Mouse (Mus musculus): ENCODE measurements around the gene Stbd1. TPM values are rescaled to one million over a fixed set of nuclear protein-coding genes. Genes with fewer than 3 reads are reported as not detected.

The Stbd1 gene
- total RNA-seq (2017), result 1.6 and 2.8 TPM in 2 replicates

DNA sequence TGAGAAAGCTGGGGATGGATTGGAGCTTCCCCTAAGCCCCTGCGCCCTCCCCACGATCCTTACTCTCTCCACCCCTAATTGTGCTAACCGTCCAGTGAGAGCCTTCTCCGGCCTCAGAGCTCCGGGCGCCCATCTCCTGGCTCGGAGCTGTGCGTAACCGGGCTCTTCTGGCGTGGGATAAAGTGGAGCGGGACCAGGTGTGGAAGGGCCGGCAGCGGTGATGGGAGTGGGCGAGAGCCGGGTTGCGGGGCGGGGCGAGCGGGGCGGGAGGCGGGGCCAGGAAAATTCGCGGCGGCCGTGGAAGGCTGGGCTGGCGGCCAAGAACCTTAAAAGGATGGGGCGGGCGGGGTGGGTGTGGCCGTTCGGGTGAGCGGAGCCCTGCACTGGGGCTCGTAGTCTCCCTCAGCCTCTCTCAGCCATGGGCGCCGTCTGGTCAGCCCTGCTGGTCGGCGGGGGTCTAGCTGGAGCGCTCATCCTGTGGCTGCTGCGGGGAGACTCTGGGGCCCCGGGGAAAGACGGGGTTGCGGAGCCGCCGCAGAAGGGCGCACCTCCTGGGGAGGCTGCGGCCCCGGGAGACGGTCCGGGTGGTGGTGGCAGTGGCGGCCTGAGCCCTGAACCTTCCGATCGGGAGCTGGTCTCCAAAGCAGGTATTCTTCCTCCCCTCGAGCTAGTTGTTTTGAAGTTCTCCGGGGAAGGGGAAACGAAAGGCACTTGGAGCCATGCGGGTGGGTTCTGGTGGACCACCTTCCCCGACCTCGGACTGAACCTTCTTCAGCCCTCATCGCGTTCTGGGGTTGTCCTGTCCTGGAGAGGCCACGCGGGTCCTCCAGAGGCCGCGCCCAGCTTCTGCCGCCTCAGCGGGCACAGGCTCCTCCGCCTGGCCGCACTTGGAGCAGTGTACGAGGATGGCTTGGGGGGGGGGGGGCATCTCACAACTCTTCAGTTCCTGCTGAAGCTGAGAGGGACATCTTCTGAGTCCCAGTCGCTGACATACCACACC lies at the start of gene Stbd1:
TSS of gene Stbd1 (plus strand) at position 351 of the 1,000 bp plus-strand sequence.
- ATAC-seq (replicated peaks in 1 of 2; ENCODE audit: insufficient read depth in 1 of 2, low FRiP score in 2 of 2, low TSS enrichment in 1 of 2, low read depth in 1 of 2, poor library complexity in 2 of 2, severe bottlenecking in 2 of 2), result peak; percentile 52 to 68

DNA sequence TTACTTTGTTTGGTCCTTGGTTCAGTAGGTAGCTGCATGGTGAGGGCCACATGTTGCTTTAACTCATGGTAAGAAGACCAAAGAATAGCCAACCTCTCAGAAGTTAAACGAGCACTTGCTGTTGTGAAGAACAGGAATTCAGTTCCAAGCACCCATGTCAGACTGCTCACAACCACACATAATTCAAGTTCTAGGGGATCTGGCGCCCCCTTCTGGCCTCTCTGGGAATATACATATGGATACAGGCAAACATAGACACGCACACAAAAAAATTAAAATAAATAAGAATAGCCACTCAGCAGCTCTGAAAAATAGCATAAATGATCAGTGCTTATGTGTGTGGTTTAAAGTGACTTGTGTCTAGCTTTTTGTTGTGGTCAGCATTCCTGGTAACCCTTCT lies 48.9 kb upstream of the Stbd1 start:
- no peak for ATAC-seq (replicated peaks in 1 of 2; ENCODE audit: insufficient read depth in 1 of 2, low FRiP score in 2 of 2, low TSS enrichment in 1 of 2, low read depth in 1 of 2, poor library complexity in 2 of 2, severe bottlenecking in 2 of 2)

DNA sequence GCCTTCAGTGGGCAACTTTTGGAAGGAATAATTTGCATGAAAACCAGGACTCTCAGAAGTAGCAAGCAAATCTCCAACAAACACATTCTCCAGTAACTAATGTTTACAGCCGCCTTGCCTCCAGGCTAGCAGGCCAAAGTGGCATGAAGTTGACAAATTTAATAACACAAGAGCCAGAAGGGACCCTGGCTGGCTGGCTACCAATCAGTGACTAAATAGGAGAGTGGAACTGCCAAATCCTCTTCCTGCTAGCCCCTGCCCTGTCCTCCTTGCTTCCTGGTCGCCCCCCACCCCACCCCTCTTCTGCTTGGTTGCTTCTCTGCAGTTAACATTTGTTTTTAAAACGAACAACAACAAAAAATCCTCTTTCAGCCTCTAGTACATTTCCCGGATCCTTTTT lies 48.4 kb upstream of the Stbd1 start:
- ATAC-seq (replicated peaks in 1 of 2; ENCODE audit: insufficient read depth in 1 of 2, low FRiP score in 2 of 2, low TSS enrichment in 1 of 2, low read depth in 1 of 2, poor library complexity in 2 of 2, severe bottlenecking in 2 of 2), result no peak

DNA sequence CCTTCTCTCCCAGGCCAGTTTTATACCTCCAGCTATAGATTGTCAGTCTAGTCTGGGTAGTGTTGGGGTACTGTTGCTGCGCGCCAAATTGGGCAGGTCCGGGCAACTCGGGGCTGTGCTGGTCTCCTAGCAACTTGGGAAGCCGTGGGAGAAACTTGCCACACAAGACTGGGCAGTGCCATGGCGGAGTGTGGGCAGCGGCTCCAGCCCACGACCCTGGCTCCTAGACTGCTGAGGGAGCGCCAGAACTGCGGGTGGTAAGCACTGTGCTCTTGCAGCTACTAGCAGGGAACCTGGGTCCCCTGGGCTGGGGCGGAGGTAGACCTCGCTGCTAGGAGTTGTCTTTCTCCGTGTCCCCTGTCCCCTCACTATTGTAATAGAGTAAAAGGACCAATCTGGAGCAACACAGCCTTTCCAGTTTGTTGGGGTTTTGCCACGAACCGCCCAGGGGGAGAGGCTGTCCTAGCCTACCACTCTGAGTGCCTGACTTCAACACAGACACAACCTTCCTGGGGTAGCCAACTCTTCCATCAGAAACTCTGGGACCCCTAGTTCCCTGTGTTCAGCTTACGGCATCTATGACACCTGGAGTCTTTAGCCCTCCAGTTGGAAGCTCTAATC lies 47.8 kb upstream of the Stbd1 start, which contains the start of gene Fam47e:
TSS of gene Fam47e (plus strand) at position 179 of the 621 bp plus-strand sequence.
- ATAC-seq (replicated peaks in 1 of 2; ENCODE audit: insufficient read depth in 1 of 2, low FRiP score in 2 of 2, low TSS enrichment in 1 of 2, low read depth in 1 of 2, poor library complexity in 2 of 2, severe bottlenecking in 2 of 2), result no peak

DNA sequence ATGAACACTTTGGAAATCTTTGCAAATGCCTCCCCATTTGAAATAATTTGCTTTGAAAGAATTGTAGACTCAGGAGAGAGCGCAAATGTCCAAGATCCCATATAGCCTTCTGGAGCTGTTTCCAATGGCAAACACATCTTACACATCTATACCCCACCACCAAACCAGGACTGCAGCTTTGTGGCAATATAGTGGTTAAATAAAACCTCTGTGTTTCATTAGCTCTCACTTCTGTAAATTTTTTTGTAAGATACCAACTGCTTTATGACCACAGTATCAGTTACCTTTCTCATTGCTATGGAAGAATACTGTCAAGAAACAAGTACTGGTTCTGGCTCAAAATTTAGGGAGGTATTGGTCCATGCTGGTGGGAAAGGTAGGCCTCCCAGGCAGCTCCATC lies 46.9 kb upstream of the Stbd1 start:
- no peak for ATAC-seq (replicated peaks in 1 of 2; ENCODE audit: insufficient read depth in 1 of 2, low FRiP score in 2 of 2, low TSS enrichment in 1 of 2, low read depth in 1 of 2, poor library complexity in 2 of 2, severe bottlenecking in 2 of 2)

DNA sequence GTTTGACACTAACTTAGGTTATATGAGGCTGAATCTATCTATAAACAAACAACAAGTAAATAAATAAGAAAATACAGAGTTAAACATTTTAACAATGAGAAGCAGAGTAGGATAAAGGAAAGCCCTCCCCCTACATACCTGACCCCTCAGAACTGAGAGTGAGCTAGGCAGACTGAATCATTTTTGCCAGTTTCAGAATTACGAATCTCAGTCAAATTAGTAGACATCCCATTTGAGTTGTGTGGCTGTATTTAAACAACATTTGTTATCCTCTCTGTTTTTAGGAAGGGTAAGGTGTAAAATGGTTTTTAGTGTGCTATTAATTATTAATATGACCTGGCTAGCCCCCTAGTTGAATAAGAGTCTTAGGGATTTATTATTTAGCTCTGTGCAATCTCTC lies 45.3 kb upstream of the Stbd1 start:
- ATAC-seq (replicated peaks in 1 of 2; ENCODE audit: insufficient read depth in 1 of 2, low FRiP score in 2 of 2, low TSS enrichment in 1 of 2, low read depth in 1 of 2, poor library complexity in 2 of 2, severe bottlenecking in 2 of 2), result no peak

DNA sequence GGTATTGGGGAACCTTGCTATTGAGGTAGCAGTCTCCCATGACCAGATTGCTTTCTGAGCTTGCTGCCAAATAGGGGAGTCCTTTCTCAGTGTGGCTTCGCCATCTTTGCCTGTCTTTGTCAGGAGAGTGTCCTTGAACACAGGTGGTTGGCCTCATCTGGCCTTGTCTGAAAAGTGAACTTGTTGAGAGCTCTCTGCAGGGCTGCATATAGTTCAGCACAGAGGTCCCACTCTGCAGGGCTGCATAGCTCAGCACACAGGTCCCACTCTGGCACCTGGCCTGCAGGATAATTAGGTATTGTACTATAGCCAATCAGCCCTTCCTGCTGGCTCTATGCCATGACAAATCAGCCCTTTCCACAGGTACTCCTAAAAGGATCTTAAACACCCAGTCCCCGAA lies 42.6 kb upstream of the Stbd1 start:
- no peak for ATAC-seq (replicated peaks in 1 of 2; ENCODE audit: insufficient read depth in 1 of 2, low FRiP score in 2 of 2, low TSS enrichment in 1 of 2, low read depth in 1 of 2, poor library complexity in 2 of 2, severe bottlenecking in 2 of 2)

DNA sequence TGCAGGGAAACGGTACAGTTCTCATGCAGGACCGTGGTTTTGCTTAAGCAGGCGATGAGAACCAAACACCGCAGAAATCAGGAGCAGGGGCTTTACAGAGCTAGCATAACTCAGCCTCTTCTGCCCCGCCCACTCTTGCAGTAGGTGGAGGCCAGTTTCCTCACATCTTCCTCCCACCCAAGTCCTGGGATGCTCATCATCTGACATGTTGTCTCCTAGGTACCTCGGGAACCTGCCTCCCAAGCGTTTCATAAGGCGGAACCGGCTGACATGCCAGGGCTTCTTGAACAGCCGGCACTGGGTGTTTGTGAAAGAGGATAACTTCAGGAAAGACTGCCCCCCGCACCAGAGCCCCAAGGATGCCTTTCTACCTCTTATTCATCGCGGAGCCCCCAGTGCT lies 40.8 kb upstream of the Stbd1 start:
- ATAC-seq (replicated peaks in 1 of 2; ENCODE audit: insufficient read depth in 1 of 2, low FRiP score in 2 of 2, low TSS enrichment in 1 of 2, low read depth in 1 of 2, poor library complexity in 2 of 2, severe bottlenecking in 2 of 2), result no peak

DNA sequence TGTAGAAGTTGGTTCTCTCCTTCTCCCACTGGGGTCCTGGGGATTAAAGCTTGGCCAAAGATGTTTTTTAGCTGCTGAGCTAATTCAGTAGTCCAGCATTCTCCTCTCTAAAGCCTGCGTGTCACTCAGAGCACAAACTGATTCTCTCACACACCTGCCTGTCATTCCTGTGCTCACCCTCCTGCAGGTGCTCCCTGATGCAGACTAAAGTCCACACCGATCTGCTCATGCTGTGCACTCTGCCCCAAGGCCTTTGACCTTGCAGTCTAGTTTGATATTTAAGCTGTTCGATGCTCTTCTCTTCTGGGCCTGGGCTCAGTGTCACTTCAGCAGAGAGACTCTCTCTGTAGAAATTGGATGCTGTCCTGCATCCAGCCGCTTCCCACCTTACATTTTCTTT lies 31.6 kb upstream of the Stbd1 start:
- no peak for ATAC-seq (replicated peaks in 1 of 2; ENCODE audit: insufficient read depth in 1 of 2, low FRiP score in 2 of 2, low TSS enrichment in 1 of 2, low read depth in 1 of 2, poor library complexity in 2 of 2, severe bottlenecking in 2 of 2)

DNA sequence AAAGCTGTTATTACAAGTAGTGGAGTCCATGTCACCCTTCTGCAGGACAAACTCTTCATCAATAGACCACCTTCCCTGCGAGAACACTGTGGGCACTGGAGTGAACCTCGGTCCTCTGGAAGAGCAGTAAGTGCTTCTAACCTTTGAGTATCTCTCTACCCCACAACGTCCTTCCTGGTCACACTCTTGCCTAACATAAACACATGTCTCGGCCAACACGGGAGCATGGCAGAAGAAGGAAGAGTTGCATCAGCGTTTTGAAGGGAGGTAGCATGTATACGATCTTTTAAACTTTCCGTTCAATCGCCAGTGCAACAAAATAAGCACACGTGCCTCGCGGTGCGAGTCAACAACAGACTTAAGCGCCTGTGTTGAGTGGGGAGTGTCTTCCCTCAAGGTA lies 23.3 kb upstream of the Stbd1 start:
- ATAC-seq (replicated peaks in 1 of 2; ENCODE audit: insufficient read depth in 1 of 2, low FRiP score in 2 of 2, low TSS enrichment in 1 of 2, low read depth in 1 of 2, poor library complexity in 2 of 2, severe bottlenecking in 2 of 2), result no peak

DNA sequence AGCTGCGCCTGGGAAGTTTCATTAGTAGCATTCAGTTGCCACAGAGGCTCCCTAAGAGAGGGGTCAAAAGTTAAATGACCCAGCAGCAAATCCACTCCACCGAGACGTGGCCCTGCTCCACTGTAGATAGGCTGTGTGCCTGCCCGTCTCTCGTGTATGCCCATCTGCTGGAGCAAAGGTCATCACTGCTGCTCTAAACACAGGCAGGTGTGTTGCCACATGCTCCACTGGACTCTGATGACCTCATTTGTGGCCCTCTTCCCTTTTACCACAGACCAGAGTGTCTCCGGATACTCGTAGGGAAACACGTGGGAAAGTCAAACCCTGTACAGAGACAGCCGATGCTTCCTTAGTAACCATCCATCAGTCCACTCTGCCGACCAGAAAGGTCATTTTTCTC lies 16.9 kb upstream of the Stbd1 start:
- no peak for ATAC-seq (replicated peaks in 1 of 2; ENCODE audit: insufficient read depth in 1 of 2, low FRiP score in 2 of 2, low TSS enrichment in 1 of 2, low read depth in 1 of 2, poor library complexity in 2 of 2, severe bottlenecking in 2 of 2)

DNA sequence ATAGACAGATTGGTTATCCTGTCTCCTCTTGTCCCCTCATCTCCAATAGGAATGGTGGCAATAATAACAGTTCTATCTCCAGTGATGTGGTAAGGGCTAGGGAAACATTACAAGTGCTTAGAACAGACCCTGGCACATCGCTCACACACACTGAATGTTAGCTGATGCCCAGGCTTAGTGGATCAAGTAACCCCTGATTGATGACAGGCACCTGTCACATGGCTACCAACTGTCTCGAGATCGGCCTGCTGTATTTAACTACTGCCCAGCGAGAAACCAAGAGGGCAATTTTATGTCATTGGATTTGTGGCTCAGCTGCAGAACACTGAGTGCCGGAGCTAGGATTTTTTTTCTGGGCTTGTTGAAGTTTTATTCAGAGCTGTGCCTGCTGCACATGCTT lies 7.8 kb upstream of the Stbd1 start:
- ATAC-seq (replicated peaks in 1 of 2; ENCODE audit: insufficient read depth in 1 of 2, low FRiP score in 2 of 2, low TSS enrichment in 1 of 2, low read depth in 1 of 2, poor library complexity in 2 of 2, severe bottlenecking in 2 of 2), result no peak

DNA sequence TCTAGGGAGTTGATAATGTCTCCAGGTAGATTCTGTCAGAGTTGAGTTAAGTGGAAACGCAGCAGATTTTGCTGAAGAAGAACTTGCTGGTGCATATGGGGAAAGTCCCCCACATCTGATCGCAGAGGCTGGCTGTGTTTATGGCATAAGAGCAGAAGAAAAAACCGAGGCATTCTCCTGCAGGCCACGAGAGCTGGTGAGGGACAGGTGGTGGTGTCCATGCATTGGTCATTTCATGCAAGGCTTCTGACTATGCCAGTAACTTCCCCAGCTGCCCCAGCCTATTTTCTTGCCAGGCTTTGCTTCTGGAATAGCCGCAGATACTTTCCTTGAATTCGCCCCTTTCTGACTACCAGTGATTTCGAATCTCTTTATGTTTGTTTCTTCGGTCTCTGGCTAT lies 6.0 kb upstream of the Stbd1 start:
- no peak for ATAC-seq (replicated peaks in 1 of 2; ENCODE audit: insufficient read depth in 1 of 2, low FRiP score in 2 of 2, low TSS enrichment in 1 of 2, low read depth in 1 of 2, poor library complexity in 2 of 2, severe bottlenecking in 2 of 2)

DNA sequence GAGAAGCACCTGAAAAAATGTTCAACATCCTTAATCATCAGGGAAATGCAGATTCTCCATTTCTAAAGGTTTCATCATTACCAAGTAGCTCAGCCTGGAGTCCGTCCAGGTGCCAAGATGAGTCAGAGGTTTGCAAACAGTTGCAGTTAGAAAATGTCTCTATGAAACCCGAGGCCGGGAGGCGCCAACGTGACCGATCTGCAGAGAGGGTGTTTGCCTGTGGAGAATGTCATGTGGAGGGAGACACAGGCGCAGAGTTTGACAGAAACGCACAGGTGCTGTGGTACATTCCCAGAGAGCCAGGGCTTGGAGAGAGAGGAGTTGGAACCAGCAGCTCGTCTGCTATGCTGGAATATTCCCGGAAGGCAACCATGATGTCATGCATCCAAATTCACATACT lies 3.8 kb upstream of the Stbd1 start:
- no peak for ATAC-seq (replicated peaks in 1 of 2; ENCODE audit: insufficient read depth in 1 of 2, low FRiP score in 2 of 2, low TSS enrichment in 1 of 2, low read depth in 1 of 2, poor library complexity in 2 of 2, severe bottlenecking in 2 of 2)

DNA sequence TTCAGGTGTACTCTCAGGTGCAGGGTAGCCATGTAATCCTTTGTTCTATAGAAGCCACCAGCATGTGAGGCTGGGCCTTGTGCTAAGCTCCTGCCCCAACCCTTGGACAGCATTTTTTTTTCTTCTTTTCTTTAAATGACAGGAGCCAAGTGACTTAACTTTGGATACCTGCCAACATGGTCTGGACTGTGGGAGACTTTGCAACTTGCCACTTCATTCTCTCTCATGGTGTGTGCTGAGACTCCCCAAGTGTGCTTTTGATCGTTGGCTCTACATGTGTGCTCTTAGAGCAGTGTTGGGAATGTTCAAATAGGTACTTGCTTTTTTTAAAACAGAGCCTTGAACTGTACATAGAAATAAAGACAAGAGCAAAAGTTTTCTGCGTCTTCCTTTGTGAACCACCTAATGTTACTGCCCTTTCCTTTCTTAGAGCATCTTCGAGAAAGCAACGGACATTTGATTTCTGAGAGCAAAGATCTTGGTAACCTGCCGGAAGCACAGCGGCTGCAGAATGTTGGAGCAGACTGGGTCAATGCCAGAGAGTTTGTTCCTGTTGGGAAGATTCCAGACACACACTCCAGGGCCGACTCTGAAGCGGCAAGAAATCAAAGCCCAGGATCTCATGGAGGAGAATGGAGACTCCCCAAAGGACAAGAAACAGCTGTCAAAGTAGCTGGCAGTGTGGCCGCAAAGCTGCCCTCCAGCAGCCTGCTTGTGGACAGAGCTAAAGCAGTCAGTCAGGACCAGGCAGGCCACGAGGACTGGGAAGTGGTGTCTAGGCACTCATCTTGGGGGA lies 1.8 kb downstream of the Stbd1 start:
- ATAC-seq (replicated peaks in 1 of 2; ENCODE audit: insufficient read depth in 1 of 2, low FRiP score in 2 of 2, low TSS enrichment in 1 of 2, low read depth in 1 of 2, poor library complexity in 2 of 2, severe bottlenecking in 2 of 2), result no peak

DNA sequence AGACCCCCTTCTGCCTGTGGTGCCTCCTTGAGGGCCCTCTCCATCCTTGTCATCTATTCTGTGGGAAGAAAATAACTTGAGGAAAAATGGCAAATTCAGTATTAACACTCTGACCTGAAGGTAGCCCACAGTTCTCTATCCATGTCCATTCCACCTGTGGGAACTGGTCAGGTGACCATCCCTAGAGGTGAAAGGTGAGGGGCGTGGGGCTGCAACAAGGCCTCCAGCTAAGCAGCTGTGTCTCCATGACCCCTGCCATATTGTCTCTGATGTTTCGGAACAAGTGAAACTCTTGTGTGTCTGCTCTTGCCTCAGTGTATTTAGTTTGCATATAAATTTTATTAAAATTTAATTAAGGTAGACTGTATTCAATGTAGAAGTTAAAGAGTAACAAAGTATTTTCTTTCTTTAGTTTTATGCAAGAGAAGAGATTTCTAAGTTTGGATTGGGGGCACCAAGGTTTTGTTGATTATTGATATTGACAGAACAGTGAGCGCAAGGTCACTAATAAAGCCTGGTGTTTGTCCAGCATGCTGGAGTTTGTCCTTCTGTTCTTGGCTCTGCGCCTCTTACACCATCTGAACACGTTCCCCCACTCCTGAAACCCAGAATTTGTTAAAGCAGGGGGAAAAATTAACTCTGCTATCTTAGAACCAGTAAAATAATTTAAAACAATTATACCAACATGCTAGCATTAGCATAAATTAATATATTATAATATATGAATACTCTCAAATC lies 4.8 kb downstream of the Stbd1 start:
- ATAC-seq (replicated peaks in 1 of 2; ENCODE audit: insufficient read depth in 1 of 2, low FRiP score in 2 of 2, low TSS enrichment in 1 of 2, low read depth in 1 of 2, poor library complexity in 2 of 2, severe bottlenecking in 2 of 2), result no peak

DNA sequence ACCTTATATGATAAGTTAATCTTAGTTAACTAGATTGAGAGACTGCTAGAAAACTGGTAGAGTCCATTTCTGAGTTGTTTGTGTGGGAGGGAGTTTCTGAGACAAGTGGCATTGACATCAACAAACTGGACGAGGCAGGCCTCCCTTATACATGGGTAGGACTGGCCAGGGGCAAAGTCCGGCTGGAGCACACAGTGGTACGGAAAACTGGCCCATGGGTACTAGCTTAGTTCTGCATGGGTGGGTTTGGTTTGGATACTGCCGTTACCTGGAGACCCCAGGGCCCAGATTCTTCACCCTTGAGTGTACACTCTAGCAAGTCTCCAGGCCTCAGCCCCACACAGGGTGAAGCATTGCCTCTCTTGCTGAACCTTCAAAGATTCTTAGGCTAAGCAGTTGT lies 9.9 kb downstream of the Stbd1 start:
- ATAC-seq (replicated peaks in 1 of 2; ENCODE audit: insufficient read depth in 1 of 2, low FRiP score in 2 of 2, low TSS enrichment in 1 of 2, low read depth in 1 of 2, poor library complexity in 2 of 2, severe bottlenecking in 2 of 2), result no peak

Data from hematopoietic stem cell, adult 5-6 weeks (primary cell).